Mouse (Mus musculus) lung, postnatal 0 days (tissue): ENCODE measurements around the gene Fbxo46.

Source experiments
- CTCF ChIP-seq: IDR thresholded peaks from 2 replicates; pipeline ENCODE4 v1.5.1; 2016; ENCODE audit warnings: antibody characterized with exemption, mild to moderate bottlenecking
- EP300 ChIP-seq: IDR thresholded peaks from 2 replicates; pipeline ENCODE4 v1.6.1; 2016; ENCODE audit warnings: antibody characterized with exemption, mild to moderate bottlenecking, control low read depth

DNA sequence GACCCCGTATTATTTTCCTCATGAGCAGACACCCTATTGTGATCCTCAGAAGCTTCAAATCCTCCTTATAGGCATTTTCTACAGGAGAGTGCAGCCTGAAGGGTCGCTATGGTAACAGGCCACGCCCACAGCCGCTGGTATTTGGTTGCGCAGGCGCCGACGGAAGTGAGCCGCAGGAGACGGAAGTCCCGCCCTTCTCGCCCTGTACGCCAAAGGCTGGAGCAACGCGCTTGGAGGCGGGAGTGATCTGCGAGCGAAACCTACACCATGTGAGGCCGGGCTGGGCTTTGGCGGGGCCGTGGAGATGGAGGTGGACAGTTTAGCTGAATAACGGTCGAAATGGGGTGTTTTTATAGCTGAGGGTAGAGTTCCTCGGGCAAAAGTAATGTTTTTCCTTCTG is 30.0 kb downstream of the Fbxo46 start, which contains the start of gene Snrpd2:
- TF ChIP-seq CTCF (no peak), EP300 (0 out of 2 replicates have a peak, but pooled peaks have one; percentile 6)
